Mouse (Mus musculus) stomach, postnatal 0 days (tissue): ENCODE data around the gene Pnmt.

ENCODE experiments used
- CTCF ChIP-seq: IDR thresholded peaks from 2 replicates; pipeline ENCODE4 v1.5.1; 2016; ENCODE audit warnings: antibody characterized with exemption, low read depth, mild to moderate bottlenecking, moderate library complexity
- EP300 ChIP-seq: optimal IDR thresholded peaks from 2 replicates; pipeline ENCODE3; 2016; ENCODE audit warnings: antibody characterized with exemption

DNA sequence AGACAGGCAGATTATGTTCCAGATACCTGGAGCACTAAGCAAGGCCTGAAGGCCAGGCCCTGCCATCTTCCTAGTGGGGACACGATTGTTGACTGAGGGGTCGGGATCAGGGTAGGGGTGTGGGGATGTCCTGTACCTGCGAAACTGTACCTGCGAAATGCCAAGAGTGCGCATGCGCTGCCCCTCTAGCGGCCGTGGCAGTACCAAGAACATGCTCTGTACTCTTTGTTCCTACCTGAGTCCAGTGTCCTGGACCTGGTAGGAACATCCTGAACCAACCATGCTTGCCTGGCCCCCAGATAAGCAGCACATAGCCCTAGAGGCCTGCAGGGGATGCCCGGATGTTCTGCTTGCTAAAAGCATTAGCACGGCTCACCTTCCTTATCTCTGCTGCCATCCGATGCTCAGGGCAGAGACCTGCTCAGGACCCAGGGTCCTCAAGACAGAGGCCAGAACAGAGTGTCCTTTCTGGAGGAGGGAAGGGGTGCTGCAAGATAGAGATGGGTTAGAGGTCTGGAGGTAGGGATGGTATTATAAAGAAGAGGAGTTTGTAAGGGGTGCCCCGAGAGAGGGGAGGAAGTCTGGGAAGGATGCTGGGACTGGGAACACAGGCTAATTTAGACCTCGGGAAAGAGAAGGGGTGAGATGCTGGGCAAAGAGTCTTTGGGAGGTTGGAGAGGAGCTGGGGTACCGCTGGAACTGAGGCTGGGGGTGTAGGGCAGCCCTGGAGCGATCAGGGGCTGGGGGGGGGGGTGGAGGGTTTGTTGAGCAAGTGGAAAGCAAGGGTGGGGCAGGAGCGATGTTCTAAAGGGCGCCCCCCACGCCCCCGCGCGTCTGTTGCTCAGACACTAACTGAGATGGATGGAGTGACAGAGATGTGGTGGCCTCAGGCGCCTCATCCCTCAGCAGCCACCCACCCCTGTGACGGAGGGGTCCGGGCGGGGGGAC is at the start of gene Pnmt:
- no peak for TF ChIP-seq CTCF
- no peak for TF ChIP-seq EP300
